Mouse (Mus musculus): ENCODE measurements around the gene Tmem210.

DNA sequence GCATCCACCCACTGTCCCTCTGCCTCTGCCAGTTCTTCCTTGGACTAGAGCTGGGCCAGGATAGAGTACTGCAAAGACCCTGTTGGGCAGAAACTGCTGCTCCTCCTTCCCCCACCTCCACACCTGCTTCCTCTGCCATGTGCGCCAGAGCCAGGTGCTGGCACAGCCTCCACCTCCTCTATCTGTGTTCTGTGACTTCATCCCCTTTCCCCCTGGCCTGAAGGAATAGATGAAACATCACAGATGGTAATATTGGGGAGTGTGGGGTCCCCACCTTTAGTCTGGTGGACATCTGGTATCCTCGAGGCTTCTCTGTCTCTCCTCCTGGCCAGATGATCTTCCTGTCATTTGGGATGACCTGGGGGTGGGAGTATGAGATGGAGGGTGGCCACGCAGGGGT is 15.5 kb downstream of the Tmem210 start:
- no peak for TF ChIP-seq CTCF (IDR thresholded peaks at IDR 0.05; ENCODE audit: borderline replicate concordance, insufficient read depth, low read depth, low read length)
- TF ChIP-seq POLR2A (IDR thresholded peaks at IDR 0.05; ENCODE audit: borderline replicate concordance, insufficient read depth, low read length) = no peak
